Mouse (Mus musculus): ENCODE data around the gene Slc25a31. TPM values are rescaled to one million over a fixed set of nuclear protein-coding genes. Genes with fewer than 3 reads are reported as not detected.

The Slc25a31 gene
- total and polyA plus RNA-seq, 3 experiments, result not detected

- in situ Hi-C loops (cut with MboI; ENCODE audit: low pct_ligation_motif_present, low pct_unique_long_range_greater_than_20kb, low sequenced_read_pairs), result no loop called here
- no peaks in the 10 kb centered on the region for H3K36me3 ChIP-seq (replicated peaks in 1 of 2; ENCODE audit: control insufficient read depth in 1 of 2, insufficient read depth in 1 of 2, low read length in 1 of 2)
- TF ChIP-seq MEF2A (IDR thresholded peaks at IDR 0.05; ENCODE audit: borderline replicate concordance, low read depth, low read length) (peak; percentile 51; the same call in 1 of the 2 replicates), IRF4 (IDR thresholded peaks at IDR 0.05; ENCODE audit: low read depth, low read length) (no peak)
Observed at GRCm38 (mm10) chr3:40760746-40761145, 52.1 kb downstream of the Slc25a31 start.

DNA sequence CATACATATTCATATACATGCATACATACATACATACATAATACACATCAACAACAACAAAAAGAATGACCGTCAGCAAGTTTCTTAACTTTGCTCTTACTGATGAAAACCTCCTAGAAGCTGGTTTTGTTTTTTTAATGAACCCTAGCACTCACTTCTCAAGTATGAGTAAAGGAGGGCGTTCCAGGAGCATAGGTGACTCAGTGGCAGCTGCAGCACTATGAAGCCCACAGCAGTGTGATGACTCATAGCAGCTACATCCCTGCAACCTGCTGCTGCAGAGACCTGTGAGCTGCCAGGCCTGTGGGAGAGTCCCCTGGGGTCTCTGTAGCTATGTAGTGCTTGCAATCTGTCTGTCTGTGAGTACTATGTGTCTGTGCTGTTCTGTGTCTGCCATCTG, 52.7 kb downstream of the Slc25a31 start:
- Histone ChIP-seq H3K79me2 (replicated peaks; ENCODE audit: control insufficient read depth, extremely low read depth, insufficient read depth, poor library complexity, severe bottlenecking) (no peaks in the 10 kb centered on the region), H3K27me3 (replicated peaks) (no peaks in the 10 kb centered on the region), H3K27ac (ENCODE audit: insufficient read depth, low read depth) (no peak overlapping the region), H3K9me3 (replicated peaks; ENCODE audit: low read length) (no peaks in the 10 kb centered on the region), H3K36me3 (replicated peaks in 1 of 2; ENCODE audit: control insufficient read depth in 1 of 2, insufficient read depth in 1 of 2, low read length in 1 of 2) (no peaks in the 10 kb centered on the region), H3K9ac (ENCODE audit: insufficient read depth, low read depth) (no peak overlapping the region), H3K4me3 (replicated peaks in 1 of 3; ENCODE audit: low read depth in 2 of 3, low read length in 2 of 3, poor library complexity in 1 of 3) (no peak overlapping the region), H3K4me2 (ENCODE audit: insufficient read depth, low read depth, poor library complexity, severe bottlenecking) (no peak overlapping the region), H3K4me1 (ENCODE audit: control insufficient read depth in 1 of 2, insufficient read depth in 2 of 2) (peaks cover 2 to 11% of the 10 kb centered on the region in 2 experiments; a peak in 3 of 4 replicates)
- DNase-seq (ENCODE audit: extremely low read depth), result peak; percentile 68
- in situ Hi-C loops (cut with MboI; ENCODE audit: low pct_ligation_motif_present, low pct_unique_long_range_greater_than_20kb, low sequenced_read_pairs), result no loop called here
- dilution Hi-C loops (cut with MboI; ENCODE audit: extremely low pct_ligation_motif_present, extremely low pct_unique_long_range_greater_than_20kb, low sequenced_read_pairs), result no loop called here
- TF ChIP-seq CHD2 (IDR thresholded peaks at IDR 0.05; ENCODE audit: low read length), result no peak
- no peak for TF ChIP-seq CTCF (conservative IDR thresholded peaks at IDR 0.05 in 1 of 2, IDR thresholded peaks at IDR 0.05 in 1 of 2; ENCODE audit: low read depth in 2 of 2, low read length in 2 of 2)
- no peak for TF ChIP-seq ELF1 (IDR thresholded peaks at IDR 0.05; ENCODE audit: low read depth, low read length)
- TF ChIP-seq EP300 (IDR thresholded peaks at IDR 0.05; ENCODE audit: low read length), result peak; percentile 38; the same call in 1 of the 2 replicates
- no peak for TF ChIP-seq MYC (IDR thresholded peaks at IDR 0.05; ENCODE audit: low read depth, low read length)
- no peak for TF ChIP-seq SIN3A (IDR thresholded peaks at IDR 0.05; ENCODE audit: low read length)
- no peak for TF ChIP-seq UBTF (IDR thresholded peaks at IDR 0.05; ENCODE audit: low read depth, low read length)
- TF ChIP-seq MAZ (IDR thresholded peaks at IDR 0.05; ENCODE audit: low read depth, low read length), result no peak
- no peak for TF ChIP-seq ZKSCAN1 (IDR thresholded peaks at IDR 0.05; ENCODE audit: borderline replicate concordance, low read depth, low read length)
- TF ChIP-seq ETS1 (conservative IDR thresholded peaks at IDR 0.05; ENCODE audit: low read depth, low read length), result peak; percentile 70
- TF ChIP-seq TBP (conservative IDR thresholded peaks at IDR 0.05; ENCODE audit: low read depth, low read length), result no peak
- no peak for TF ChIP-seq JUN (IDR thresholded peaks at IDR 0.05; ENCODE audit: insufficient read depth, low read depth, low read length)
- TF ChIP-seq MXI1 (IDR thresholded peaks at IDR 0.05; ENCODE audit: low read depth, low read length), result no peak
- no peak for TF ChIP-seq ZMIZ1 (IDR thresholded peaks at IDR 0.05; ENCODE audit: low read depth, low read length)
- no peak for TF ChIP-seq JUND (conservative IDR thresholded peaks at IDR 0.05; ENCODE audit: low read depth, low read length)
- no peak for TF ChIP-seq RAD21 (IDR thresholded peaks at IDR 0.05; ENCODE audit: low read depth, low read length)
- no peak for TF ChIP-seq SMC3 (IDR thresholded peaks at IDR 0.05; ENCODE audit: low read depth, low read length)
- TF ChIP-seq NRF1 (IDR thresholded peaks at IDR 0.05; ENCODE audit: low read depth, low read length), result no peak
- peak; percentile 43; the same call in 1 of the 2 replicates for TF ChIP-seq TCF12 (IDR thresholded peaks at IDR 0.05; ENCODE audit: low read depth, low read length)
- TF ChIP-seq POLR2A (IDR thresholded peaks at IDR 0.05; ENCODE audit: low read depth, low read length), result no peak
- TF ChIP-seq POLR2AphosphoS2 (IDR thresholded peaks at IDR 0.05; ENCODE audit: low read depth, low read length), result no peak
- no peak for TF ChIP-seq MAX (IDR thresholded peaks at IDR 0.05; ENCODE audit: low read length)
- TF ChIP-seq GABPA (IDR thresholded peaks at IDR 0.05; ENCODE audit: insufficient replicate concordance, low read depth, low read length), result no peak
- no peak for TF ChIP-seq PAX5 (IDR thresholded peaks at IDR 0.05; ENCODE audit: low read length)
- TF ChIP-seq KAT2A (IDR thresholded peaks at IDR 0.05; ENCODE audit: insufficient replicate concordance, low read length), result no peak
- TF ChIP-seq BHLHE40 (IDR thresholded peaks at IDR 0.05; ENCODE audit: low read depth, low read length), result 0 out of 2 replicates have a peak, but pooled peaks have one; percentile 19
- TF ChIP-seq ZNF384 (IDR thresholded peaks at IDR 0.05; ENCODE audit: low read depth, low read length), result no peak
- TF ChIP-seq ZC3H11A (IDR thresholded peaks at IDR 0.05; ENCODE audit: low read depth, low read length), result no peak
- no peak for TF ChIP-seq MAFK (IDR thresholded peaks at IDR 0.05; ENCODE audit: insufficient replicate concordance, low read length)
- no peak for TF ChIP-seq CHD1 (IDR thresholded peaks at IDR 0.05; ENCODE audit: low read depth, low read length)
- TF ChIP-seq HCFC1 (IDR thresholded peaks at IDR 0.05; ENCODE audit: low read depth, low read length), result no peak
- no peak for TF ChIP-seq USF2 (conservative IDR thresholded peaks at IDR 0.05; ENCODE audit: low read depth, low read length)
- TF ChIP-seq NELFE (IDR thresholded peaks at IDR 0.05; ENCODE audit: low read depth, low read length), result no peak

More at GRCm38 (mm10) chr3:40760746-40761145, 52.1 kb downstream of the Slc25a31 start:
- no peaks in the 10 kb centered on the region for H3K9me3 ChIP-seq (replicated peaks; ENCODE audit: low read length)
- no peak for DNase-seq (ENCODE audit: extremely low read depth)
- dilution Hi-C loops (cut with MboI; ENCODE audit: extremely low pct_ligation_motif_present, extremely low pct_unique_long_range_greater_than_20kb, low sequenced_read_pairs), result no loop called here
- peak overlapping the region; percentile 59 for H3K4me2 ChIP-seq (ENCODE audit: insufficient read depth, low read depth, poor library complexity, severe bottlenecking)
- H3K27me3 ChIP-seq (replicated peaks), result no peaks in the 10 kb centered on the region
- H3K4me1 ChIP-seq (ENCODE audit: control insufficient read depth in 1 of 2, insufficient read depth in 2 of 2), result peaks cover 2 to 11% of the 10 kb centered on the region in 2 experiments; a peak in 3 of 4 replicates
- H3K27ac ChIP-seq (ENCODE audit: insufficient read depth, low read depth), result no peak overlapping the region
- no peak overlapping the region for H3K4me3 ChIP-seq (replicated peaks in 1 of 3; ENCODE audit: low read depth in 2 of 3, low read length in 2 of 3, poor library complexity in 1 of 3)
- no peaks in the 10 kb centered on the region for H3K79me2 ChIP-seq (replicated peaks; ENCODE audit: control insufficient read depth, extremely low read depth, insufficient read depth, poor library complexity, severe bottlenecking)
- H3K9ac ChIP-seq (ENCODE audit: insufficient read depth, low read depth), result no peak overlapping the region; the same call in 1 of the 2 replicates
